ENCODE assay signal across 8 mouse cellular contexts in the genomic region with DNA sequence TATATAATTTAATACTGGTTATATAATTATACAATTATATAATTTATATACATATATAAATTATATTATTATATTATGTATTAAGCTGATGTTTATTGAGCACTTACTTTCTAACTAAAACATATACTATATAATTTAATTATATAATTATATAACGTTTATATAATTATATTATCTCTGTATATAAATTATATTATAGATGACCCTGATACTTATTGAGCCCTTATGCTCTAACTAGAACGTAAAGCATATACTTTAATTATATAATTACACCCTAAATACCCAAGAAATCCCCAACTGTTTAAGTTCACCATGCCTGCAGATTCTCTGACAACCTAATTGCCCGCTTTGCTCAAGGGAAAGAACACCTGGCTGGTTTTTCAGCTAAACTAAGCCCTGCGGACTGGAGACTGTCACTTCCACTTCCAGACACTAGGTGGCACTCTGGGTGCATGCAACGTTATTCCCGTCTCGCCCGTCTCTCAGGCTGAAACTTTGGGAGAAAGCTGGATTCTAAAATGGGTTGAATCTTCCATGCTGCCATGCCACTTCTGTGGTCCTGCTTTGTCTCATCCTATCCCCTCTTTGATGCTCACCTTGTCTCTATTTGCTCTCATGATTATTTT.
A peak's percentile ranks its signal among the peaks of the same experiment; 100 is the strongest.
DNase-seq lines count a peak whose midpoint lies in the region; ATAC-seq and TF ChIP-seq lines count a peak whose summit lies in the region.

No protein-coding gene starts in this region.

- peak; percentile 47; the same call in 1 of the 2 replicates for TF ChIP-seq CTCF in spleen, adult 2 months (IDR thresholded peaks at IDR 0.05; ENCODE audit: extremely low read depth, insufficient read depth, insufficient read length, insufficient replicate concordance)
- TF ChIP-seq CTCF in intestine, postnatal 0 days (IDR thresholded peaks at IDR 0.05; ENCODE audit: low read depth) = peak; percentile 96

- no peaks in the 10 kb centered on the region for H3K36me3 ChIP-seq in spleen, adult 2 months (ENCODE audit: control insufficient read depth, insufficient read depth, low read length)
- H3K36me3 ChIP-seq in intestine, postnatal 0 days (ENCODE audit: control insufficient read depth, insufficient read depth) = no peaks in the 10 kb centered on the region
- no peaks in the 10 kb centered on the region for H3K36me3 ChIP-seq in neural tube, embryonic 13.5 days

- DNase-seq in spleen, adult 2 months (ENCODE audit: low read depth in 1 of 2, low spot score in 2 of 2) = peak in 1 of 2 experiments; percentile 17
- no peak for DNase-seq in spleen, adult 12 weeks (ENCODE audit: low spot score)
- DNase-seq in cerebellum, adult 18-20 months = peak; percentile 70 to 77
- peak; percentile 84 for DNase-seq in forelimb bud, embryonic 11.5 days (ENCODE audit: low read depth, low spot score)
- DNase-seq in left cerebral cortex, postnatal 25 days (ENCODE audit: low spot score in 2 of 2) = peak; percentile 80 to 86
- DNase-seq in urinary bladder, postnatal 14 days (ENCODE audit: low spot score) = peak; percentile 62

- H3K4me2 ChIP-seq in intestine, postnatal 0 days (replicated peaks; ENCODE audit: low read depth) = no peak overlapping the region
- H3K4me2 ChIP-seq in neural tube, embryonic 13.5 days = no peak overlapping the region

- no peak for ATAC-seq in intestine, postnatal 0 days
- peak; percentile 49 for ATAC-seq in neural tube, embryonic 13.5 days (ENCODE audit: low read depth)

- H3K4me1 ChIP-seq in spleen, adult 2 months (ENCODE audit: control insufficient read depth, insufficient read depth, insufficient read length) = no peaks in the 10 kb centered on the region
- H3K4me1 ChIP-seq in intestine, postnatal 0 days (replicated peaks; ENCODE audit: control insufficient read depth, insufficient read depth, low read length) = no peaks in the 10 kb centered on the region
- peaks cover 19% of the 10 kb centered on the region for H3K4me1 ChIP-seq in neural tube, embryonic 13.5 days (replicated peaks)

- TF ChIP-seq POLR2A in spleen, adult 2 months (IDR thresholded peaks at IDR 0.05; ENCODE audit: low read depth, low read length) = no peak

- no peaks in the 10 kb centered on the region for H3K9me3 ChIP-seq in intestine, postnatal 0 days (ENCODE audit: control insufficient read depth)
- H3K9me3 ChIP-seq in neural tube, embryonic 13.5 days = no peaks in the 10 kb centered on the region

- H3K4me3 ChIP-seq in spleen, adult 2 months (ENCODE audit: extremely low read depth, insufficient read depth, insufficient read length) = no peak overlapping the region
- no peak overlapping the region for H3K4me3 ChIP-seq in intestine, postnatal 0 days (ENCODE audit: low read depth, low read length)
- H3K4me3 ChIP-seq in neural tube, embryonic 13.5 days = no peak overlapping the region

- H3K27ac ChIP-seq in spleen, adult 2 months (ENCODE audit: insufficient read depth, low read length) = no peak overlapping the region
- H3K27ac ChIP-seq in intestine, postnatal 0 days (ENCODE audit: low read depth, low read length) = no peak overlapping the region
- no peak overlapping the region for H3K27ac ChIP-seq in neural tube, embryonic 13.5 days (replicated peaks)

- no peaks in the 10 kb centered on the region for H3K27me3 ChIP-seq in spleen, adult 2 months (ENCODE audit: control insufficient read depth, insufficient read depth, low read length)
- no peaks in the 10 kb centered on the region for H3K27me3 ChIP-seq in intestine, postnatal 0 days (replicated peaks; ENCODE audit: control insufficient read depth, insufficient read depth, low read length)
- no peaks in the 10 kb centered on the region for H3K27me3 ChIP-seq in neural tube, embryonic 13.5 days

- WGBS in spleen, adult 2 months = 15% methylated on average over 8 of the region's 8 CpGs
- WGBS in intestine, postnatal 0 days = 8% methylated on average over 8 of the region's 8 CpGs
- WGBS in neural tube, embryonic 13.5 days = 13% methylated on average over 8 of the region's 8 CpGs

- intact Hi-C loops in left cerebral cortex, postnatal 25 days (cut with DNase I) = loop anchor here (5.0 to 10.0 kb wide), 3 partner anchors 912 to 1617 kb away; a partner anchor contains a TSS

- H3K9ac ChIP-seq in intestine, postnatal 0 days (ENCODE audit: low read depth, low read length) = no peak overlapping the region
- no peak overlapping the region for H3K9ac ChIP-seq in neural tube, embryonic 13.5 days
